Mouse (Mus musculus): ENCODE data around the gene BC049730.
"Not testable (repeated sequence)": the region's sequence is repeated elsewhere in the genome, so short reads cannot be mapped to it uniquely, and the experiment has no call there.

BC049730 gene

DNA sequence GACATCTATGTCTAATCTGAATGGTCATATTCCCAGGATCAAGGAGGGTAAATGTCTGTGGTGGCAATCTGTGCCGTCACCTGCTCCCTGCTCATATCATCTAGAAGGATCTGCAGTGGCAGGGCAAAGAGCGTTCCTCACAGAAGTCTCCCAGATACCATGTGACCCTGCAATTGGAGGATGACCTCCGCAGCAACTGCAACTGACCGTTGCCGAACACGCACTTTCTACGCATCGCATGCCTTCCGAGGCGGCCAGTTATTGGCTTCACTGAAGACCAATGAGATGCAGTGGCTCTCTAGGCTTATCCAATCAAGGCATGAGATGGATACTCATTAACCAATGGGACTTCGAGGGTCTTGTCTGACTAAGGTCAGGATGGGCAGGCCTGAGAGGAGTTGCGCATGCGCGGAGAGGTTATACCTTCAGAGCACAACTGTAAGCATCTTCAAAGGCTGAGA lies at the start of gene BC049730:
BC049730 (plus strand) TSS at position 411 of the 461 bp plus-strand sequence.
- no peak for DNase-seq (ENCODE audit: low spot score)

DNA sequence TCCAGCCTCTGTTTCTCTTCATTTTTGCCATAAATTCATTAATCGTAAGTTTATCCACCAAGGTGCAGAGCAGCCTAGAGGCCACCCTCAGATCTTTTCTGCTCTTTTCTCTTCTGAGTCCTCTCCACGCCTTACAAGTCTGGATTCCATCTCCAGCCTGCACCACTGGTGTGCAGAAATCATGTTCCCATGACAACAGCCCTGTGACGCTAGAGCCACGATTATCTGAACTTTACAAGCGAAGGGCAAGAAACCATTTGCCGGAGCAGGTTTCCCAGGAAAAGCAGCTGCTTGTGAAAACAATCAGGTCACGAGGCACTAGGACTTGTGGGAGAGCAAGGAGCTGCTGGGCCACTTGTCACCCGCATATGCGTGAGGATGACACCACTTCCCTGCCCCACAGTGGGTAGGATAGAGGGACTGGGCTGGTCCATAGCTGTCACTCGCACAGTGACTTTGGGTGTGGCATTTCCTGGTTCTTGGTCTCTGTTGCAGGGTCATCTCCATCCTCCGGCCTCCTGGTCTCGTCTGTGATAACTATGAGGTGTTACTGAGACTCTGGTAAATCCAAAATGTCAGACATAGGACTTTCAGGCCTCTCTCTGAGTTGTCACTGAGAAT lies 49.2 kb upstream of the BC049730 start:
- DNase-seq (ENCODE audit: low spot score) = no peak

DNA sequence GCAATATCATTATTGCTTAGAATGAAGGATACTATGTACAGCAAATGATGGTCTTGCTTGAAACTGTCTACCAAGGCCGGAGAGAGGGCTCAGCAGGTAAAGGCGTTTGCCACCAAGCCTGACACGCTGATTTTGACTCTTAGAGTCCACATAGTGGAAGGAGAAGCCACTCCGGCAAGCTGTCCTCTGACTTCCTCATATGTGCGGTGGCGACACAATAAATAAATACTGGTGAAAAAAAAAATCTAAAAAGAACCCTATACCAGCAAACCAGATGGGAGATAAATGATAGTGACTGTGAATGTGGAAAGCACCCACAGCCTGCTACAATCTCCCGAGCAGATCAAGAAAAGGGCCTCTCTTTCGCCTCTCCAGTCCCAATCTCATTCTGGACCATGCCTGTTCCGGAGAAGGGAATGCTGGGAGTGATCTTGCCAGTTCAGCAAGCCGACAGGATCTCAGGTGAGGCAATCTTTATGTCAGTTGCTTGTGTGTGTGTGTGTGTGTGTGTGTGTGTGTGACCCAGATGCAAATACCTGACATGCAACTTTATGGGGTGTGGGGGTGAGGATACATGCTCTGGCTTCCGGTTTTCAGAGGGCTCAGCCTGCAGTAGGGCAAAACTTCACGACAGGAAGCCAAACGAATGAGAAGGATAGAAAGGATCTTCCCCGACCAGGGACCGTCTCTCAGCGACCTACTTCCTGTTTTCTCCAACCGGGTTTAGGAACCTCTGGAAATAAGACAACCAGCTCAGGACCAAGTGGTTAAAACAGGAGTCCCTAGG lies 47.7 kb upstream of the BC049730 start:
- peak; percentile 20 for DNase-seq (ENCODE audit: low spot score)

GRCm38 (mm10) chr7:24662575-24662974 lies 46.5 kb upstream of the BC049730 start:
- peak; percentile 72 for DNase-seq (ENCODE audit: low spot score)

DNA sequence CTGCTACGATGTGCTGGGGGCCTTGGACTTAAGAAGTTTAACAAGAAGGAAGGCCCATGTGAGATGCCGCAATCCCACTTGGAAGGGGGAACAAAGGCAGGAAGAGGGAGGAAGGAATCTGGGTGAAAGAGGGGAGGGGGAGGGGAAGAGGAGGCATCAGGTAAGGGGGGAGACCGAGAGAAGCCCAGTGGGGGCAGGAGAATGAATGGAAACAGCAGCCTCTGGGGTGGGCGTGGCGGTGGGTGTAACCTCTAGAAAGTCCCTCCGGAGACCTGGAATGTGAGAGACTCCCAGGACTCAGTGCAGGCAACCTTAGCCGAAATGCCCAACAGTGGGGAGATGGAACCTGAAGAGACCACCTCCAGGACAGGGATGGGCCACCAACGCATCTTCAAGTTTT lies 44.7 kb upstream of the BC049730 start:
- no peak for DNase-seq (ENCODE audit: low spot score)

DNA sequence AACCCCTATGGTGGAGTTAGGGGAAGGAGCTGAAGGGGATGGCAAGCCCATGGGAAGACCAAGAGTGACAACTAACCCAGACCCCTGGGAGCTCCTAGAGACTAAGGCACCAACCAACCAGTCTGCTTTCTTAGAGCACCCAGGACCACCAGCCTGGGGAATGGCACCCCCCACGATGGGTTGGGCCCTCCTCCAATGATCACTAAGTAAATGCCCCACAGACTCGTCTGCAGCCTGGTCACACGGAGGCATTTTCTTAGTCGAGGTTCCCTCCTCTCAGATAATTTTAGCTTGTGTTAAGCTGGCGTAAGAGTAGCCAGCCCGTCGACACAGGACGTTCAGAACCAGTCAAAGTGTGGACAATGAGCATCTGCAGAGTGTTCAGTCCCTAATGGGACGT lies 44.1 kb upstream of the BC049730 start:
- DNase-seq (ENCODE audit: low spot score) = no peak

DNA sequence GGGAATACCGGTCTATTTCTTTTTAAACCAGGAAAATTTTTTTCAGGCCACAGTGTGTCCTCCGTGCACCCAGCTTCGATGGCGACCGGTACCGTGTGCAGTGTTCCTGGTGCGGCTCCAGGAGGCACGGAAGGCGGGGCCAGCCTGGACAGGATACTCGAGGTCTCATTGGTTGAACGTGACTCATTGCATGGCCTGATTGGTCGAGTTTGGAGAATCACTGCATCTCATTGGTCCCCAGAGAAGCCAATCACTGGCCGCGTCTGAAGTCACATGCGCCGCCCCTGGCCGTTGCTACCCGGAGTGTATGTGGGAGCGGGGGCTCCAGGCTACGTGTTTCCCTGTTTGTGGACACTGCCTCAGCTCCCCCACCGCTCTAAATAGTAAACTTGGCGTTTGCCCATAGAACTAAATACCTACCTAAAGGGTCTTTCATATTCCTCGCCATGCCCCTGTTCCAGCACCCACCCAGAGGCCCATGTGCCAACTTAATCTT lies 37.0 kb upstream of the BC049730 start:
- no peak for DNase-seq (ENCODE audit: low spot score)

DNA sequence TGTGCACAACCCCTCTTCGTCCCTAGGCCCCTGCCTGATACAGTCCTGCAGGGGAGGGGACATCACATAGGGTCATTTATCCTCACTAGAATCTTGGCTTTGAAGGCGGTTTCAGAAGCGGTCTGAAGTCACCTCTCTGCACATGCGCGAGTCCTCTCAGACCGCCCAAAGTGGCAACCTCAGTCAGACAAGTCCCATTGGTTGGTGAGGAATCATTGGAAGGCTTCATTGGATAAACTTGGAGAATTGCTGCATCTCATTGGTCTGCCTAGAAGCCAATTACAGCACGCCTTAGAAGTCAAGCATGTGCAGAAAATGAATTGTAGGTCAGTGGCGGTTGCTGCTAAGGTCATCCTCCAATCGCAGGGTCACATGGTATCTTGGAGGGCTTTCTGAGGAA lies 32.5 kb upstream of the BC049730 start, which contains the start of gene Tex101:
Tex101 (minus strand) TSS at position 101 of the 400 bp plus-strand sequence.
- no peak for DNase-seq (ENCODE audit: low spot score)

DNA sequence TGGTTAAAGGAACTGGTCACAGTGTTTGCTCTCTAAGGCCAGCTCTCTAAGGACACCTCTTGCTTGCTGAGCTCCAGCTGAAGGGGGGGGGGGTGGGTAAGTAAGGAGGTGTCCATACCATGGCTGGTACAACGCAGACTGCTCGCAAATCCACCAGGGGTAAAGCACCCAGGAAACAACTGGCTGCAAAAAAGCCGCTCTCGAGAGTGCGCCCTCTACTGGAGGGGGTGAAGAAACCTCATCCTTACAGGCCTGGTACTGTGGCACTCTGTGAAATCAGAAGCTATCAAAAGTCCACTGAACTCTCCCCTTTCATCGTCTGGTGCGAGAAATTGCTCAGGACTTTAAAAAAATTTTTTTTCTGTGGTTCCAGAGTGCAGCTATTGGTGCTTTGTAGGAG lies 24.9 kb upstream of the BC049730 start:
- not testable (repeated sequence) for DNase-seq (ENCODE audit: low spot score)

DNA sequence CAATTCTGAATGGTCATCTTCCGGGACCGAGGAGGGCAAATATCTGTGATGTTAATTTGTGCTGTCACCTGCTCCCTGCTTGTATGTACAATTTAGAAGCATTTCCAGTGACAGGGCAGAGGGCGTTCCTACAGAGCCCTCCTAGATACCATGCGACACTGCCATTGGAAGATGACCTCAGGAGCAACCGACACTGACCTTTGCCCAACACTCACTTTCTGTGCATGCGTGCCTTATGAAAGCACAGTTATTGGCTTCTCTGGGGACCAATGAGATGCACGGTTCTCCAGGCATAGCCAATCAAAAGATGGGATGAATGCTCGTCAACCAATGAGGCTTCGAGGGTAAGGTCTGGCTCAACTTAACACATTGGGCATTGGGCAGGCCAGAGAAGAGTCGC lies 21.5 kb upstream of the BC049730 start:
- DNase-seq (ENCODE audit: low spot score) = not testable (repeated sequence)

DNA sequence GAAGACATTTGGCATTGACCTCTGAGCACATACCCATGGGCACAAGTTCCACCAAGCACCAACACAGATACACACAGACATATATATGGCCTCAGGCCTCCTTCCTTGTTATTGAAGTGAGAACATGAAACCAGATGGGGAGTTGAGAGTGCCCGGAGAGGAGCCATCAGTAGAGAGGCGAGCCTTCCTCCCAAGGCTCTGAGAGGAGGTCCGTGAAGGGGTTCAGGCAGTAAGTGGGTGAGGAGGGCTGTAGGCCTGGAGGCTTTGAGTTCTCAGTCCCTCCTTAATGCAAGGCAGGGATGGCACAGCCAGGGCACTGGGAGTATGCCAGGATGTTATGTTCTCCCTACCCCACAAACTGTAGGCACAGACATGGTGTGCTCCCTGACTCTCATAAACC lies 16.3 kb upstream of the BC049730 start:
- DNase-seq (ENCODE audit: low spot score) = not testable (repeated sequence)

- not testable (repeated sequence) for DNase-seq (ENCODE audit: low spot score)
Observed at GRCm38 (mm10) chr7:24697891-24698290, 11.2 kb upstream of the BC049730 start.

DNA sequence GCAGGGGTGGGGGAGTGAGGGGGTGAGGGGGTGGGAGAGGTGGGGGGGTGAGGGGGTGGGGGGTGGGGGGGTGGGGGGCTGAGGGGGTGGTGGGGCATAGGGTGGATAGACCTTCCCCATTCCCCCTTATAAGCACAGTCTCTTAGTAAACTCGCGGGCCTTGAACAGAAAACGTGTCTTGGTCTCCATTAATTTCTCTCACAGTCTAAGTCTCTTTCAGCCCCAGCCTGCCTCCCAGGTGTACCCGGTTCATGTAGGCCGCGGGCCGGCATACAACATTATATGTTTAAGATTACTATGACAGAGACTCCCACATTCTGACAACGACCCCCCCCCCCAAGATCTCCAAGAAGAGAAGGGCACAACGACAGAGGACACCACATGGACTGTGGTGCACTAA lies 6.2 kb upstream of the BC049730 start:
- not testable (repeated sequence) for DNase-seq (ENCODE audit: low spot score)

DNA sequence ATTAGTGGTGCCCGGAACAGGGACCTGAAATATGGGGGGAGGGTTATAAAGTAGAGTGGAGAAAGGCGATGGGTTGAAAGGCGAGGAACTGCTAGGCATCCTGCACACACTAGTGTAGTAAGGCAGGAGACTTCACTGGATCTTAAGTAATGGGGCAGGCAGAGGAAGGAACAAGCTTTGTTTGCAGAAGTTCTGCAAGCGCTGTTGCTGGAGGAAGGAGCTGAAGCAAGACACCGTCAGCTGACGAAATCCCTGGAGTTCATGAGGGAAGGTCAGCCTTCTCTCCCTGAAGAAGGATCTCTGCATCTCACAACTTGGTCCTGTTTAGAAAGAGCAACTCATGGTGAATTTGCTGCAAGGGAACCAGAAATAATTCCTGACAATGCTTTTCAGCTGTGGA lies 6.0 kb downstream of the BC049730 start:
- DNase-seq (ENCODE audit: low spot score) = no peak

GRCm38 (mm10) chr7:24726808-24727207 lies 17.8 kb downstream of the BC049730 start, which contains the start of gene Gm4763:
TSS of gene Gm4763 (minus strand) at chr7:24726908.
- DNase-seq (ENCODE audit: low spot score) = not testable (repeated sequence)

DNA sequence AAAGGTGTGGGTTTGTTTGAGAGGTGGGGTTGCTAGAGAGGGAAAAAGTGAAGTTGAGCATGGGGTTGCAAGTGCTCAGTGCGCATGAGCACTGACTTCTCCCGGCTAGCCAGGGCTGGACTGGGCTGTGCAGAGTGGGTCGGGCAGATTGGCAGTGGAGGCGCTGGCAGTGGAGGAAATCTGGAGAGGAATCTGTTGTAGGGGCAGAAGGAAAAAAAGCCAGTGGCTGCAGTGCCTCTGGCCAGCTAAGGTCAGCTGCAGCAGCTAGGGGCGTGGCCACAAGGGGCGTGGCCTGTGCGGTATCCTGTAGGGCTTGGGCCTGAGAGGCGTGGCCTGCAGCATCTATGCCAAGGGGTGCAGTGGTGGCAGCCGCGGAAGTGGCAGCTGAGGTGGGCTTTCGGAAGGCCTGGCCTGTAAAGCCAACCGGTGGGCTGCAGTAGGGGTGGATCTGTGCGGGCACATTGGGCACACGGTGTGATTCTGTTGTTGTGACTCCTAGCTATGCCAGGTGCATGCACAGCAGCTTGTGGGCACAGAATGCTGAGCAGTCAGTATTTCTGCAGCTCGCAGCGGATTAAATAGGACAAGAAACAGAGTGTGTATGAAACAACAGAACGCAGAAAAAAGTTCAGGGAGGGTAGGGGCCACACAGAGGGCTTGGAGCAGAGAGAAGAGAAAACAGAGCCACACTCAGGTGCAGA lies 27.1 kb downstream of the BC049730 start:
- peak; percentile 16 for DNase-seq (ENCODE audit: low spot score)

DNA sequence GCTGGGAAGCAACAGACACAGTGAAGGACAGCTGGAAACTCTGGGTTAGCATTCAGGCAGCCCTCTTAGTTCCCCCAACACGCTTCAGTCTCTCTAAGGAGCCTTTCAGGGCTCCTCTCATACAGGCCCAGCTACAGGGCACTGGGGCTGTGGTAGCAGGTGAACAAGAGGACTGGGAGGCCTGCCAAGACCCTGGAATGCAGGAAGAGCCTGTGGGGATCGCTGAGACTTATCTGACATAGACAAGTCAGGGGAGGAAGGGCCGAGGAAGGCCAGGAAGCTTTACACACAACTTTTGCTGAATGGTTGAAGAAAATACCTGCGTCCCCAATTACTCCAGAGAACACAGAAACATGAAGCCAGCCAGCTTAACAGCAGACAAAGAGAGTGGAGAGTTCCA lies 41.7 kb downstream of the BC049730 start:
- DNase-seq (ENCODE audit: low spot score) = no peak

GRCm38 (mm10) chr7:24751610-24752009 lies 42.6 kb downstream of the BC049730 start:
- no peak for DNase-seq (ENCODE audit: low spot score)

- DNase-seq (ENCODE audit: low spot score) = no peak
Observed at GRCm38 (mm10) chr7:24753476-24753875, 44.4 kb downstream of the BC049730 start.

DNA sequence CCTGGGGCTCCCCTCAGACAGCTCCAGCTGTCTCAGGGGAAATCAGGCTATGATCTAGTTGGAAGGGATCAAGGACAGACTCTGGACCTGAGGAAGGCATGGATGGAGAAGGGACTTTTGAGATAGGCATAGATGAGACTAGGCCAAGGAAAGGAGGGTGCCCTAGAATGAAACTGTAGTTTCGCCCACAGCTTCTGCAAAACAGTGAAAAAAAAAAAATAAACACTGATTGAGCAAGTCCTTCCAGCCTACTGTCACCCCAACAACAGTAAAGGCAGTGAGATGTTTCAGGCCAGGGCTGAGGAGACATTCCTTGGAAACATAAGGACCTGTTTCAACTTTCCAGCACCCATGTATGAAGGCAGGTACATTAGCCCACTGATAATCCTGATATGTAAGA lies 49.5 kb downstream of the BC049730 start:
- DNase-seq (ENCODE audit: low spot score) = no peak

GRCm38 (mm10) chr7:24760211-24760610 lies 51.2 kb downstream of the BC049730 start, which contains the start of gene Cd177:
TSS of gene Cd177 (minus strand) at chr7:24760311.
- DNase-seq (ENCODE audit: low spot score) = no peak

DNA sequence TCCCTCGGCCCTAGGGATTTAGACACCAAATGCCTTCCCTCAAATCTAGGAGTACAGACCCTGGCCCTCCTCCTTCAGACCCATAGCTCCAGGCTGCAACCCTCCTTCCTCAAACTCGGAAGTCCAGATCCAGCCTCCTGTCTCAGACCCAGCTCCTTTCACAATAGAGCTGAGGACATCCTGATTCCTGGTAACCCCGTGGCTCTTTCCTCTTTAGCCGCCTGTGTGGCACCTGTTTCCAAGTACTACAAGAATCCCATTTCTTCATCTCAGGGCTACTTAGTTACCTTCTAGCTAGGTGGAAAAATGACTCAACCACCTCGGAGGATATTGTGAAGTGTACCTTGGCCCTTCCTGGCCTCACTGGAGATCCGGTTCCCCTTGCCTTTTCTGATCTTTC lies 52.1 kb downstream of the BC049730 start:
- no peak for DNase-seq (ENCODE audit: low spot score)
